Mouse (Mus musculus): Measurements from ENCODE around the gene D5Ertd579e. TPM values are rescaled to one million over a fixed set of nuclear protein-coding genes. Genes with fewer than 3 reads are reported as not detected.

The D5Ertd579e gene
- total RNA-seq (2021) = 10 to 100 TPM; 89.0 to 98.6 TPM
- long read RNA-seq, full-length matches to known transcripts = 45 of 73 reads
- long read RNA-seq, partial matches to known transcripts = 11 of 73 reads
- long read RNA-seq, other reads (novel, unspliced or antisense) = 17 of 73 reads

GRCm38 (mm10) chr5:36695461-36696231 is at the start of gene D5Ertd579e:
TSS of gene D5Ertd579e (minus strand) at chr5:36696024.
- DNase-seq (ENCODE audit: low spot score in 2 of 2) = peak; percentile 92 to 97

- peak; percentile 65 to 89 for DNase-seq (ENCODE audit: low spot score in 2 of 2)
These were observed 46.5 kb upstream of the D5Ertd579e start for GRCm38 (mm10) chr5:36742126-36742848.

- peak in 1 of 2 experiments; percentile 56 for DNase-seq (ENCODE audit: low spot score in 2 of 2)
These were observed 44.0 kb upstream of the D5Ertd579e start for GRCm38 (mm10) chr5:36739829-36740228.

GRCm38 (mm10) chr5:36738799-36739615 is 43.2 kb upstream of the D5Ertd579e start:
- DNase-seq (ENCODE audit: low spot score in 2 of 2) = peak; percentile 54 to 68

- DNase-seq (ENCODE audit: low spot score in 2 of 2) = no peak
These were observed 41.9 kb upstream of the D5Ertd579e start for GRCm38 (mm10) chr5:36737765-36738164.

- peak; percentile 39 to 45 for DNase-seq (ENCODE audit: low spot score in 2 of 2)
These were observed 40.2 kb upstream of the D5Ertd579e start for GRCm38 (mm10) chr5:36736009-36736408.

GRCm38 (mm10) chr5:36735106-36735505 is 39.3 kb upstream of the D5Ertd579e start:
- no peak for DNase-seq (ENCODE audit: low spot score in 2 of 2)

GRCm38 (mm10) chr5:36733405-36733804 is 37.6 kb upstream of the D5Ertd579e start:
- no peak for DNase-seq (ENCODE audit: low spot score in 2 of 2)

GRCm38 (mm10) chr5:36731901-36732652 is 36.3 kb upstream of the D5Ertd579e start:
- no peak for DNase-seq (ENCODE audit: low spot score in 2 of 2)

- DNase-seq (ENCODE audit: low spot score in 2 of 2) = no peak
These were observed 34.9 kb upstream of the D5Ertd579e start for GRCm38 (mm10) chr5:36730689-36731088.

- no peak for DNase-seq (ENCODE audit: low spot score in 2 of 2)
These were observed 34.1 kb upstream of the D5Ertd579e start for GRCm38 (mm10) chr5:36729923-36730322.

GRCm38 (mm10) chr5:36729086-36729473 is 33.3 kb upstream of the D5Ertd579e start:
- no peak for DNase-seq (ENCODE audit: low spot score in 2 of 2)

- no peak for DNase-seq (ENCODE audit: low spot score in 2 of 2)
These were observed 32.7 kb upstream of the D5Ertd579e start for GRCm38 (mm10) chr5:36728403-36729085.

- DNase-seq (ENCODE audit: low spot score in 2 of 2) = no peak
These were observed 32.0 kb upstream of the D5Ertd579e start for GRCm38 (mm10) chr5:36727776-36728175.

GRCm38 (mm10) chr5:36727136-36727535 is 31.3 kb upstream of the D5Ertd579e start:
- DNase-seq (ENCODE audit: low spot score in 2 of 2) = no peak

GRCm38 (mm10) chr5:36726387-36726801 is 30.6 kb upstream of the D5Ertd579e start:
- DNase-seq (ENCODE audit: low spot score in 2 of 2) = no peak

- DNase-seq (ENCODE audit: low spot score in 2 of 2) = no peak
These were observed 30.0 kb upstream of the D5Ertd579e start for GRCm38 (mm10) chr5:36725861-36726260.

GRCm38 (mm10) chr5:36724274-36724673 is 28.4 kb upstream of the D5Ertd579e start:
- DNase-seq (ENCODE audit: low spot score in 2 of 2) = no peak

GRCm38 (mm10) chr5:36723356-36723755 is 27.5 kb upstream of the D5Ertd579e start:
- no peak for DNase-seq (ENCODE audit: low spot score in 2 of 2)

GRCm38 (mm10) chr5:36722415-36722856 is 26.6 kb upstream of the D5Ertd579e start:
- no peak for DNase-seq (ENCODE audit: low spot score in 2 of 2)
